Mouse (Mus musculus) liver, embryonic 13.5 days (tissue): ENCODE data around the gene Hoxa1. TPM values are rescaled to one million over a fixed set of nuclear protein-coding genes. Genes with fewer than 3 reads are reported as not detected.

ENCODE experiments used
- ATAC-seq: fragments of 200-750 bp; cut with Nextera tagmentation; 2 replicates; pipeline ENCODE4 v1.8.0; 2017; ENCODE audit warnings: low read depth, mild to moderate bottlenecking, moderate number of reproducible peaks, moderate library complexity
- DNase-seq: peaks from one replicate; pipeline ENCODE4 v3.0.0; 2022
- H3K27ac ChIP-seq: fragments of 300-500 bp; sonication (generic); 2 replicates; pipeline ENCODE4 v1.5.1; 2015; ENCODE audit warnings: moderate library complexity, mild to moderate bottlenecking, inconsistent platforms
- H3K27me3 ChIP-seq: fragments of 300-500 bp; sonication (generic); 2 replicates; pipeline ENCODE4 v1.6.1; 2015; ENCODE audit warnings: mild to moderate bottlenecking, inconsistent platforms
- H3K36me3 ChIP-seq: fragments of 300-500 bp; sonication (generic); 2 replicates; pipeline ENCODE4 v1.6.1; 2015; ENCODE audit warnings: mild to moderate bottlenecking, inconsistent platforms
- H3K4me1 ChIP-seq: fragments of 300-500 bp; sonication (generic); replicated peaks from 2 replicates; pipeline ENCODE4 v1.6.1; 2015; ENCODE audit warnings: inconsistent platforms
- H3K4me2 ChIP-seq: fragments of 300-500 bp; sonication (generic); 2 replicates; pipeline ENCODE4 v1.6.1; 2015; ENCODE audit warnings: inconsistent platforms, mild to moderate bottlenecking, moderate library complexity
- H3K4me3 ChIP-seq: fragments of 300-500 bp; sonication (generic); replicated peaks from 2 replicates; pipeline ENCODE4 v1.5.1; 2015; ENCODE audit warnings: mild to moderate bottlenecking, inconsistent platforms
- H3K9ac ChIP-seq: fragments of 300-500 bp; sonication (generic); 2 replicates; pipeline ENCODE4 v1.6.1; 2015; ENCODE audit warnings: mild to moderate bottlenecking, inconsistent platforms
- H3K9me3 ChIP-seq: fragments of 300-500 bp; sonication (generic); replicated peaks from 2 replicates; pipeline ENCODE4 v1.6.1; 2016; ENCODE audit warnings: inconsistent platforms
- WGBS: fragments of 180-500 bp; shearing (Covaris S2); methylation state at CpG from one replicate; pipeline ENCODE4 v1.1.7; 2015; ENCODE audit not compliant: insufficient replicate concordance; 5-methylcytosine and 5-hydroxymethylcytosine counted together
- polyA plus RNA-seq: library from polyadenylated mRNA; unstranded; fragments of >200 nt; fragmentation: Nextera tagmentation; extraction: Ambion mirVana; gene quantifications from 2 replicates; pipeline ENCODE4 v1.2.1, GENCODE M21; 2015

Gene Hoxa1
- polyA plus RNA-seq, 1 experiment from 2014 or later: 0.52 TPM

GRCm38 (mm10) chr6:52162611-52163365 lies 4.7 kb upstream of the Hoxa1 start:
- 10% methylated on average over 14 of the region's 14 CpGs for WGBS
- Histone ChIP-seq H3K27me3 (peaks cover 98% of the 10 kb centered on the region), H3K9ac (peak overlapping the region; percentile 50; the same call in 1 of the 2 replicates), H3K4me2 (peak overlapping the region; percentile 51), H3K4me1 (peaks cover 5% of the 10 kb centered on the region; the same call in 1 of the 2 replicates), H3K9me3 (no peaks in the 10 kb centered on the region), H3K4me3 (peak overlapping the region; percentile 16), H3K36me3 (no peaks in the 10 kb centered on the region), H3K27ac (peak overlapping the region; percentile 31; the same call in 1 of the 2 replicates)
- no peak for DNase-seq
- no peak for ATAC-seq

GRCm38 (mm10) chr6:52162093-52162380 lies 3.9 kb upstream of the Hoxa1 start:
- no peak overlapping the region for H3K4me2 ChIP-seq
- no peaks in the 10 kb centered on the region for H3K9me3 ChIP-seq
- peaks cover 5% of the 10 kb centered on the region; the same call in 1 of the 2 replicates for H3K4me1 ChIP-seq
- no peak overlapping the region for H3K27ac ChIP-seq
- no peak overlapping the region for H3K4me3 ChIP-seq
- H3K9ac ChIP-seq: no peak overlapping the region
- DNase-seq (no peak), ATAC-seq (no peak)
- H3K36me3 ChIP-seq: no peaks in the 10 kb centered on the region
- WGBS: 34% methylated on average over 1 of the region's 1 CpGs
- peaks cover 98% of the 10 kb centered on the region for H3K27me3 ChIP-seq

- H3K4me2 ChIP-seq: no peak overlapping the region; the same call in 1 of the 2 replicates
- H3K36me3 ChIP-seq: no peaks in the 10 kb centered on the region
- H3K27me3 ChIP-seq: peaks cover 98% of the 10 kb centered on the region
- no peak overlapping the region for H3K9ac ChIP-seq
- DNase-seq (no peak), ATAC-seq (no peak)
- peaks cover 5% of the 10 kb centered on the region; the same call in 1 of the 2 replicates for H3K4me1 ChIP-seq
- 15% methylated on average over 8 of the region's 8 CpGs for WGBS
- no peaks in the 10 kb centered on the region for H3K9me3 ChIP-seq
- no peak overlapping the region for H3K27ac ChIP-seq
- no peak overlapping the region for H3K4me3 ChIP-seq
These were observed 3.4 kb upstream of the Hoxa1 start for GRCm38 (mm10) chr6:52161336-52162092.

GRCm38 (mm10) chr6:52160511-52161335 lies 2.6 kb upstream of the Hoxa1 start:
- 0 out of 2 replicates have a peak overlapping the region, but pooled peaks have one; percentile 14 for H3K4me3 ChIP-seq
- WGBS: 11% methylated on average over 30 of the region's 30 CpGs
- ATAC-seq (no peak), DNase-seq (no peak)
- no peaks in the 10 kb centered on the region for H3K9me3 ChIP-seq
- H3K27ac ChIP-seq: peak overlapping the region; percentile 62
- peak overlapping the region; percentile 29; the same call in 1 of the 2 replicates for H3K9ac ChIP-seq
- peaks cover 5% of the 10 kb centered on the region; the same call in 1 of the 2 replicates for H3K4me1 ChIP-seq
- H3K27me3 ChIP-seq: peaks cover 98% of the 10 kb centered on the region
- peak overlapping the region; percentile 74 for H3K4me2 ChIP-seq
- H3K36me3 ChIP-seq: no peaks in the 10 kb centered on the region

GRCm38 (mm10) chr6:52159979-52160378 lies 1.9 kb upstream of the Hoxa1 start:
- H3K4me1 ChIP-seq: peaks cover 5% of the 10 kb centered on the region; the same call in 1 of the 2 replicates
- ATAC-seq (no peak), DNase-seq (no peak)
- peak overlapping the region; percentile 14; the same call in 1 of the 2 replicates for H3K4me3 ChIP-seq
- peak overlapping the region; percentile 74 for H3K4me2 ChIP-seq
- H3K9me3 ChIP-seq: no peaks in the 10 kb centered on the region
- peaks cover 98% of the 10 kb centered on the region for H3K27me3 ChIP-seq
- H3K36me3 ChIP-seq: no peaks in the 10 kb centered on the region
- no peak overlapping the region for H3K27ac ChIP-seq
- H3K9ac ChIP-seq: no peak overlapping the region
- WGBS: 7% methylated on average over 7 of the region's 9 CpGs

GRCm38 (mm10) chr6:52159164-52159761 lies 1.1 kb upstream of the Hoxa1 start:
- H3K9ac ChIP-seq: peak overlapping the region; percentile 33; the same call in 1 of the 2 replicates
- peaks cover 5% of the 10 kb centered on the region; the same call in 1 of the 2 replicates for H3K4me1 ChIP-seq
- no peaks in the 10 kb centered on the region for H3K36me3 ChIP-seq
- peak overlapping the region; percentile 61 for H3K4me3 ChIP-seq
- peak overlapping the region; percentile 74 for H3K4me2 ChIP-seq
- no peaks in the 10 kb centered on the region for H3K9me3 ChIP-seq
- DNase-seq: no peak
- 15% methylated on average over 12 of the region's 12 CpGs for WGBS
- H3K27me3 ChIP-seq: peaks cover 98% of the 10 kb centered on the region
- H3K27ac ChIP-seq: peak overlapping the region; percentile 41
- no peak for ATAC-seq

- WGBS: 2% methylated on average over 32 of the region's 32 CpGs
- no peak overlapping the region for H3K27ac ChIP-seq
- H3K36me3 ChIP-seq: no peaks in the 10 kb centered on the region
- peaks cover 98% of the 10 kb centered on the region for H3K27me3 ChIP-seq
- H3K9ac ChIP-seq: no peak overlapping the region
- ATAC-seq: no peak
- no peak for DNase-seq
- peaks cover 5% of the 10 kb centered on the region; the same call in 1 of the 2 replicates for H3K4me1 ChIP-seq
- no peaks in the 10 kb centered on the region for H3K9me3 ChIP-seq
- peak overlapping the region; percentile 74 for H3K4me2 ChIP-seq
- peak overlapping the region; percentile 61 for H3K4me3 ChIP-seq
These were observed 446 bp downstream of the Hoxa1 start for GRCm38 (mm10) chr6:52157466-52158275.

GRCm38 (mm10) chr6:52156551-52157200 lies 1.4 kb downstream of the Hoxa1 start:
- Histone ChIP-seq H3K27ac (no peak overlapping the region), H3K4me3 (no peak overlapping the region), H3K27me3 (peaks cover 98% of the 10 kb centered on the region), H3K4me2 (peak overlapping the region; percentile 74), H3K9me3 (no peaks in the 10 kb centered on the region), H3K4me1 (peaks cover 5% of the 10 kb centered on the region; the same call in 1 of the 2 replicates), H3K36me3 (no peaks in the 10 kb centered on the region), H3K9ac (no peak overlapping the region)
- DNase-seq (no peak), ATAC-seq (no peak)
- WGBS: 5% methylated on average over 20 of the region's 20 CpGs

GRCm38 (mm10) chr6:52155471-52155870 lies 2.6 kb downstream of the Hoxa1 start:
- no peak for ATAC-seq
- DNase-seq: no peak
- no peaks in the 10 kb centered on the region for H3K9me3 ChIP-seq
- peaks cover 5% of the 10 kb centered on the region; the same call in 1 of the 2 replicates for H3K4me1 ChIP-seq
- H3K4me3 ChIP-seq: no peak overlapping the region
- H3K27me3 ChIP-seq: peaks cover 99% of the 10 kb centered on the region
- WGBS: 71% methylated on average over 3 of the region's 3 CpGs
- no peak overlapping the region for H3K4me2 ChIP-seq
- H3K36me3 ChIP-seq: no peaks in the 10 kb centered on the region
- no peak overlapping the region for H3K27ac ChIP-seq
- H3K9ac ChIP-seq: no peak overlapping the region
